Mouse (Mus musculus): Measurements from ENCODE around the gene Gpc6. TPM values are rescaled to one million over a fixed set of nuclear protein-coding genes. Genes with fewer than 3 reads are reported as not detected.

Gene Gpc6
- total RNA-seq, 2 experiments from 2014 or later, result 1.2 TPM; not detected in 1

- no peak for ATAC-seq (replicated peaks; ENCODE audit: low FRiP score, low TSS enrichment, poor library complexity, severe bottlenecking)
Measured at GRCm38 (mm10) chr14:116945975-116946374, 20.9 kb downstream of the Gpc6 start.

DNA sequence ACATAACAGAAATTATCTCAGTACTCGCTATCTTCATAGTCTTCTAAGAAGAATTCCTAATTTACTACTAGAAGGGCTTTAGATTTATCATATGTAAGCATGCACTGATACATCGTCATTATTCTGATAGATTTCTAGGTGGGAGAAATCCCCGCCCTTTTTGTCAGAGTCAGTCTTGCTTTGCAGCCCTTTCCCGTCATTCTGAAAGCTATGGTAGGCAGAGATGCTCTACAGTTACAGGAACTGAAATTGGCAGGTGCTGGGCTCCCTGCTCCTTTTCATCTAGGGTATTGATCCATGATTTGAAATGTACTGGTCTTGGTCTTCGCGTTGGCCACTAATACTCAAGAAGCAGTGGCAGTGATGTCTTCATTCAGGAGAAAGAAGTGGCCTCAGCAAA, 22.3 kb downstream of the Gpc6 start:
- ATAC-seq (replicated peaks; ENCODE audit: low FRiP score, low TSS enrichment, poor library complexity, severe bottlenecking), result no peak

GRCm38 (mm10) chr14:116947939-116948591, 22.9 kb downstream of the Gpc6 start:
- no peak for ATAC-seq (replicated peaks; ENCODE audit: low FRiP score, low TSS enrichment, poor library complexity, severe bottlenecking)

DNA sequence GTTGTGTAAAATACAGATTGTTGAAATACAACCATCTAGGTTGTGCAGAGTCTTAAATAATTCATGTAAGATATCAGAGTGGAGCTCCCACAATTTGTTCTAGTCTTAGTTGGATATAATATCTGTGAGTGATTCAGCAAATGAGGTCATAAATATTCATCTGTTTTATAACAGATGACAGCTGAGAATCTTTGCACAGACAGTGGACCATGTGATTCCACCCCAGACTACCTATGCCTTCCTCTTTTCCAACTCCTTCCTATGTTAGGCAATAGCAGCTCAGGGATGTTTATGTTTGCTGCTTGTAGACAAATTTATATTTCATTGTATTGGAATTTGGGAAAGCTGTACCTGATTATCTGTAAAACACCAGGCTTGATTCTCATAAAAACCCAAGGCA, 32.0 kb downstream of the Gpc6 start:
- ATAC-seq (replicated peaks; ENCODE audit: low FRiP score, low TSS enrichment, poor library complexity, severe bottlenecking), result no peak

- ATAC-seq (replicated peaks; ENCODE audit: low FRiP score, low TSS enrichment, poor library complexity, severe bottlenecking), result no peak
Measured at GRCm38 (mm10) chr14:116964837-116965236, 39.7 kb downstream of the Gpc6 start.

- ATAC-seq (replicated peaks; ENCODE audit: low FRiP score, low TSS enrichment, poor library complexity, severe bottlenecking), result no peak
Measured at GRCm38 (mm10) chr14:116974708-116975107, 49.6 kb downstream of the Gpc6 start.

GRCm38 (mm10) chr14:116975224-116975623, 50.1 kb downstream of the Gpc6 start:
- no peak for ATAC-seq (replicated peaks; ENCODE audit: low FRiP score, low TSS enrichment, poor library complexity, severe bottlenecking)

GRCm38 (mm10) chr14:116977259-116977658, 52.1 kb downstream of the Gpc6 start:
- no peak for ATAC-seq (replicated peaks; ENCODE audit: low FRiP score, low TSS enrichment, poor library complexity, severe bottlenecking)

DNA sequence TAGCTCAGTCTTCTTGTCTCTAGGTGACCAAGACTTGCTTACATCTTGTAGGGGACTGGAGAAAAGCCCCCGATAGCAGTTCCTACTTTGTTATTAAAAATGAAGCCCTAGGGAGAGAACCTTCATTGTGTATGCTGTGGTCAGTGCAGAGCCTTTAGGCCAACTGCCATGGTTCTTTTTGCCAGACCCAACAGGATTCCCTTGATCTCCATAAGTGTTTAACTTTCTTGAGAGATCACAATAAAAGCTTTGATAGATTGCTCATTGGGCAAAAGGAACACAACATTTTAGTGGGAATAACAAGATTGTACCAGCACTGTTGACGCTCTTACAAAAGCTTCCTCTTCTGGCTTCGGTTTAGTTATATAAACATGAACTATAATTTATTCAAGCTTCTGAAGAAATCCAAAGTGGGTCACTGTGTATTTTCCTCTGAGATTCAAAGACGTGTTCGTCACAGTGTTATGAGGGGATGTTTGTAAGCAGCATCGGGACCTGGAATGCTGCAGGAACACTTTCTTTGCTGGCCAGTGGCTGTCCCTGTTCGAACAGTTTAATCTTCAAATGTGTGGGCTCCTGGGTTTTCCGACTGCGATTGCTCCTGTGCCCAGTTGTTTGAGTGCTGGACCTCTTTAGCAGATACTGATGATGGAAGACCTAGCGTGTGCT, 54.7 kb downstream of the Gpc6 start:
- ATAC-seq (replicated peaks; ENCODE audit: low FRiP score, low TSS enrichment, poor library complexity, severe bottlenecking), result no peak

- no peak for ATAC-seq (replicated peaks; ENCODE audit: low FRiP score, low TSS enrichment, poor library complexity, severe bottlenecking)
Measured at GRCm38 (mm10) chr14:116981711-116982110, 56.6 kb downstream of the Gpc6 start.

- no peak for ATAC-seq (replicated peaks; ENCODE audit: low FRiP score, low TSS enrichment, poor library complexity, severe bottlenecking)
Measured at GRCm38 (mm10) chr14:116987341-116987740, 62.2 kb downstream of the Gpc6 start.

GRCm38 (mm10) chr14:117000376-117000775, 75.3 kb downstream of the Gpc6 start:
- ATAC-seq (replicated peaks; ENCODE audit: low FRiP score, low TSS enrichment, poor library complexity, severe bottlenecking), result no peak

DNA sequence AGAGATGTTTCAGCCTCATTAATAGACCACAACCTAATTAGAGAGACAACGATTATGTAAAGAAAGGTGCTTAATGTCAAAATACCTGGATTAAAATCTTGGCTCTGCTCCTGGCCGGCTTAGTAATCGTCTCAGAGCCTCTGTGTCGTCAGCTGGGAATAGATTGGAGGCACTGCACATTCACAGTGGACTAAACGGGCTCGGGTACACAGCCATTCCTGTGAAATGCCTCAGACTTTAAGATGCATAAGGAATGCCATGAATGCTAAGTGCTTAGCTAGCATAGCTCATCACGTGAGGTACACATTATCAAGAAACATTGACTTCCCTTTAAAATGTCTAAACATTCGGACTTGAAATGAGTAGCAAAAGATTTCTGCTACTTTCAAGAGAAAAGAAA, 77.2 kb downstream of the Gpc6 start:
- ATAC-seq (replicated peaks; ENCODE audit: low FRiP score, low TSS enrichment, poor library complexity, severe bottlenecking), result no peak

DNA sequence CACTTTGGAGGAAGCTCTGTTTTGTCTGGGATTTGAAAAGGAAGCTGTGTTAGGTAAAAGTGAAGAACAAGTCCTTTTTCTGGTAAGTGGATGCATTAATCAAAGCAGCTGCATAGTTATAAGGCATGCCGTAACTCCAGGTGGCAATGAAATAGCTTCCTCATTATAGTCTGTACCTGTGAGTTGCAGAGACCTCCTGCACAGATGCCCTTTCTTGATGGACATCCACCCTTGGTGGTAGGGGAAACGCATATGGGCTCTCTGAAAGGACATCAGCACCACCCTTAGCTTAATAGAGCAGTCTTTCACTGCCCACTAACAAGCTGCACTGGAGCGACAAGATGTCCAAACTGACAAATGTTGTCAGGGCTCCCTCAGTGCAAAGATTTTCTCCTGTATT, 83.7 kb downstream of the Gpc6 start:
- ATAC-seq (replicated peaks; ENCODE audit: low FRiP score, low TSS enrichment, poor library complexity, severe bottlenecking), result no peak

DNA sequence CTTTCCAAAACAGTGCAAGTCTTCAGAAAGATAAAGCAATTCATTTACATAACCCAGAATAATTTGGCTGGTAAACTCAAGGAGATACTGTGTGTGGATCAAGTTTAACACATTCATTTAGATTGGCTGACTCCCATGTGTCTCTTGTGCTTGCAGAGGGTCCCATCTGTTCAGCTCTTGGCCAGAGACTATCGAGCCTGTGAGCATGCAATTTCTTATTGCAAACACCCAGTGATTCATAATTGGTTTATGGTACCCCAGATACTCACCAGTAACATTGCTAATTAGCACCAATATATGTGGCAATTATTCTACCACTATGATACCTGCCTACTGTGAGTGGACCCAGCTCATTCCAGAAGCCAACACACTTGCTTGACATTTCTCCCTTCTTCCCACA, 87.9 kb downstream of the Gpc6 start:
- ATAC-seq (replicated peaks; ENCODE audit: low FRiP score, low TSS enrichment, poor library complexity, severe bottlenecking), result no peak

- no peak for ATAC-seq (replicated peaks; ENCODE audit: low FRiP score, low TSS enrichment, poor library complexity, severe bottlenecking)
Measured at GRCm38 (mm10) chr14:117013554-117014117, 88.5 kb downstream of the Gpc6 start.

GRCm38 (mm10) chr14:117015333-117015922, 90.3 kb downstream of the Gpc6 start:
- no peak for ATAC-seq (replicated peaks; ENCODE audit: low FRiP score, low TSS enrichment, poor library complexity, severe bottlenecking)

DNA sequence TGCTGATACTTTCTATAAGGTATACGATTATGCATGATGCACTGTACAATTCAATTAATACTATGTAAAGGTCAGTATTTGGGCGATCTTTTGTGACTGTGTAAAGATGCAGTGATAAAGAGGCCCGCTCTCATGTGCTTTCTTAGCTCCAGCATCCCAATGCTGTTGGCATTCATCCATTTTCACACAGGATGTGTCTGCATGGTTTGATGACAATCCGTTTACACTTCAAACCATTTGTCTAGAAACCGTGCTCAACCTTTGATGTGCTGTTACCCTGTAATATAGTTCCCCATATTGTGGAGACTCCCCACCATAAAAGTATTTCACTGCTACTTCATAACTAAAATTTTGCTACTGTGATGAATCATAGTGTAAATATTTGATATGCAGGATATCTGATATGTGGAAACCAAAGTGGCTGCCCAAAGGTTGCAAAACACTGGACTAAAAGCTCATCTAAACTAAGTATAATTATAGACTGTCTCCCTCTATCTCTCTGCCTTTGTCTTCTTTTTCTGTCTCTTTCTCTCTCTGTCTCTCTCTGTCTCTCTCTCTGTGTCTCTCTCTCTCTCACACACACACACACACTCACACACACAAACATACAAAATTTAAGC, 97.2 kb downstream of the Gpc6 start:
- no peak for ATAC-seq (replicated peaks; ENCODE audit: low FRiP score, low TSS enrichment, poor library complexity, severe bottlenecking)

- no peak for ATAC-seq (replicated peaks; ENCODE audit: low FRiP score, low TSS enrichment, poor library complexity, severe bottlenecking)
Measured at GRCm38 (mm10) chr14:117034146-117034545, 109.0 kb downstream of the Gpc6 start.

- ATAC-seq (replicated peaks; ENCODE audit: low FRiP score, low TSS enrichment, poor library complexity, severe bottlenecking), result no peak
Measured at GRCm38 (mm10) chr14:117041017-117041416, 115.9 kb downstream of the Gpc6 start.

Data from megakaryocyte-erythroid progenitor cell, adult 5-6 weeks (primary cell).